8 mouse cellular contexts compared by ENCODE assay signal in genomic region chr3:52269514-52270351, GRCm38 (mm10). TPM values are rescaled to one million over a fixed set of nuclear protein-coding genes. Genes with fewer than 3 reads are reported as not detected.
DNase-seq lines count a peak whose midpoint lies in the region; ATAC-seq and TF ChIP-seq lines count a peak whose summit lies in the region.

No protein-coding gene starts in this region.

- H3K4me2 ChIP-seq in forebrain, postnatal 0 days (ENCODE audit: low read depth), result peak overlapping the region; percentile 95

- peaks cover 33% of the 10 kb centered on the region for H3K27me3 ChIP-seq in forebrain, postnatal 0 days (ENCODE audit: insufficient read depth, low read length)

- H3K4me3 ChIP-seq in forebrain, postnatal 0 days (ENCODE audit: low read depth, low read length), result peak overlapping the region; percentile 77

- DNase-seq in CD8-positive naive resting alpha-beta T cell, adult 2 months (ENCODE audit: low read depth in 2 of 2, low spot score in 2 of 2), result peak; percentile 33 to 45
- peak; percentile 31 for DNase-seq in brain, embryonic 14.5 days (ENCODE audit: low read depth)
- no peak for DNase-seq in forebrain, postnatal 0 days
- DNase-seq in layer of hippocampus, adult 8-10 months (ENCODE audit: low spot score in 2 of 2), result peak; percentile 25 to 28
- peak; percentile 85 for DNase-seq in lung, postnatal 25 days (ENCODE audit: low spot score)
- peak; percentile 71 for DNase-seq in ovary, postnatal 36 days (ENCODE audit: low spot score)
- DNase-seq in thymus, postnatal 4 days, result peak; percentile 69

- no peak overlapping the region for H3K27ac ChIP-seq in forebrain, postnatal 0 days (ENCODE audit: low read depth, low read length)

- peaks cover 6% of the 10 kb centered on the region for H3K4me1 ChIP-seq in forebrain, postnatal 0 days (ENCODE audit: insufficient read depth)

- no peak for TF ChIP-seq POLR2A in brain, embryonic 14.5 days (IDR thresholded peaks at IDR 0.05; ENCODE audit: borderline replicate concordance, extremely low read depth, insufficient read depth, insufficient read length, poor library complexity, severe bottlenecking)

- WGBS in forebrain, postnatal 0 days, result 1% methylated on average over 55 of the region's 55 CpGs

- TF ChIP-seq CTCF in brain, embryonic 14.5 days (IDR thresholded peaks at IDR 0.05; ENCODE audit: borderline replicate concordance, extremely low read depth, insufficient read depth, insufficient read length), result no peak
- no peak for TF ChIP-seq CTCF in forebrain, postnatal 0 days (IDR thresholded peaks at IDR 0.05; ENCODE audit: low read depth)

- no peaks in the 10 kb centered on the region for H3K36me3 ChIP-seq in forebrain, postnatal 0 days (ENCODE audit: insufficient read depth)

- no peak for ATAC-seq in forebrain, postnatal 0 days
- peak; percentile 62 to 70 for ATAC-seq in hematopoietic stem cell, adult 5-6 weeks (replicated peaks in 1 of 2; ENCODE audit: insufficient read depth in 1 of 2, low FRiP score in 2 of 2, low TSS enrichment in 1 of 2, low read depth in 1 of 2, poor library complexity in 2 of 2, severe bottlenecking in 2 of 2)

- H3K9me3 ChIP-seq in forebrain, postnatal 0 days (ENCODE audit: low read length), result no peaks in the 10 kb centered on the region

- peak overlapping the region; percentile 57 for H3K9ac ChIP-seq in forebrain, postnatal 0 days

RNA-seq across cellular contexts. Expression of gene Foxo1, which starts 1.6 kb away (rescaled TPM):
- polyA plus RNA-seq in brain, embryonic 14.5 days (2012; rRNA removed), result 3.5 and 5.8 TPM in 2 replicates
- 6.3 and 8.1 TPM in 2 replicates for total RNA-seq in forebrain, postnatal 0 days (2014; rRNA removed)
- 5.0 and 6.3 TPM in 2 replicates for polyA plus RNA-seq in forebrain, postnatal 0 days (2015; fragmentation: Nextera tagmentation; extraction: Ambion mirVana)
- total RNA-seq in hematopoietic stem cell, adult 5-6 weeks (2017), result 1.8 and 2.2 TPM in 2 replicates
- 10 to 100 TPM; 20.2 to 23.1 (median 22.8) TPM for total RNA-seq in layer of hippocampus, adult 8-10 months (2022)
